25 mouse cellular contexts compared by ENCODE assay signal in the genomic region with DNA sequence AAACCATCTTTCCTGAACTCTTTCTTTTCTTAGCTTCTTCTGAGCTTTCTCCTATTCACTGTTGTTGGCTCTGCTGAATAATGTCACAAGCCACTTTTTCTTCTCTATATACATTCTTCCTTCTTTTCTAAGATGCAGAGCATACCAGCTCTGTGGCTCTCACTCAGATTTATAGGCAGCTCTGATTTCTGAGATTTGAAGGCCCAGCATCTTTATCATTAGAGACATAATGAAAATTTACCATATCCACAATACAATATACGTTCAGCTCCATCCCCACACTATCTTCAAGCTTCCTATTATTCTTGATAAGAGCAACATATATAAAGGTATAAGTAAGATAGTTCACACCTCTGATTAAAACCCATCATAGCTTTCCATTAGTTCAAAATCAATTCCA.
"Had no signal": no experiment of that assay in that cellular context is flagged by ENCODE, and none has a peak within 500 bp of the region (broad histone marks: within the 10 kb centered on the region; RNA-seq: fewer than 3 reads in every experiment).

No protein-coding gene starts in this region.

- H3K4me1 ChIP-seq: embryonic facial prominence, embryonic 10.5 days; embryonic facial prominence, embryonic 12.5 days; embryonic facial prominence, embryonic 13.5 days; embryonic facial prominence, embryonic 15.5 days; forebrain, embryonic 10.5 days; forebrain, embryonic 12.5 days; forebrain, embryonic 13.5 days; forebrain, embryonic 15.5 days had no signal

- H3K4me3 ChIP-seq: embryonic facial prominence, embryonic 10.5 days; embryonic facial prominence, embryonic 12.5 days; embryonic facial prominence, embryonic 13.5 days; embryonic facial prominence, embryonic 15.5 days; erythroblast, embryonic 14.5 days; forebrain, embryonic 10.5 days; forebrain, embryonic 12.5 days; forebrain, embryonic 13.5 days; forebrain, embryonic 15.5 days; gastrocnemius, adult 2 months; heart, adult 2 months had no signal

- H3K9ac ChIP-seq: embryonic facial prominence, embryonic 12.5 days; embryonic facial prominence, embryonic 13.5 days; embryonic facial prominence, embryonic 15.5 days; forebrain, embryonic 12.5 days; forebrain, embryonic 13.5 days; forebrain, embryonic 15.5 days; forebrain, postnatal 0 days had no signal

- DNase-seq: cerebellum, adult 9-10 months; cerebellum, adult 9-11 months; cerebellum, postnatal 10 days; cerebellum, postnatal 14 days; cerebellum, postnatal 25 days; cerebellum, postnatal 36 days; embryo, embryonic 11 days; forebrain, postnatal 0 days; gastrocnemius, adult 2 months; gastrocnemius, postnatal 10 days; gastrocnemius, postnatal 14 days; gastrocnemius, postnatal 25 days; gastrocnemius, postnatal 36 days; heart, adult 11 months; heart, adult 18-20 months; heart, adult 2 months had no signal

- H3K27ac ChIP-seq: embryonic facial prominence, embryonic 10.5 days; embryonic facial prominence, embryonic 12.5 days; embryonic facial prominence, embryonic 13.5 days; embryonic facial prominence, embryonic 15.5 days; forebrain, embryonic 10.5 days; forebrain, embryonic 12.5 days; forebrain, embryonic 13.5 days; forebrain, embryonic 15.5 days; gastrocnemius, adult 2 months; heart, adult 2 months had no signal

- H3K9me3 ChIP-seq: embryonic facial prominence, embryonic 10.5 days; embryonic facial prominence, embryonic 12.5 days; embryonic facial prominence, embryonic 13.5 days; embryonic facial prominence, embryonic 15.5 days; forebrain, embryonic 10.5 days; forebrain, embryonic 12.5 days; forebrain, embryonic 13.5 days; forebrain, embryonic 15.5 days had no signal

- H3K27me3 ChIP-seq: embryonic facial prominence, embryonic 12.5 days; embryonic facial prominence, embryonic 13.5 days; embryonic facial prominence, embryonic 15.5 days; forebrain, embryonic 12.5 days; forebrain, embryonic 13.5 days; forebrain, embryonic 15.5 days had no signal
